Mouse (Mus musculus): ENCODE results near the gene Fhl2.
A peak's percentile ranks its signal among the peaks of the same experiment; 100 is the strongest.

The Fhl2 gene

DNA sequence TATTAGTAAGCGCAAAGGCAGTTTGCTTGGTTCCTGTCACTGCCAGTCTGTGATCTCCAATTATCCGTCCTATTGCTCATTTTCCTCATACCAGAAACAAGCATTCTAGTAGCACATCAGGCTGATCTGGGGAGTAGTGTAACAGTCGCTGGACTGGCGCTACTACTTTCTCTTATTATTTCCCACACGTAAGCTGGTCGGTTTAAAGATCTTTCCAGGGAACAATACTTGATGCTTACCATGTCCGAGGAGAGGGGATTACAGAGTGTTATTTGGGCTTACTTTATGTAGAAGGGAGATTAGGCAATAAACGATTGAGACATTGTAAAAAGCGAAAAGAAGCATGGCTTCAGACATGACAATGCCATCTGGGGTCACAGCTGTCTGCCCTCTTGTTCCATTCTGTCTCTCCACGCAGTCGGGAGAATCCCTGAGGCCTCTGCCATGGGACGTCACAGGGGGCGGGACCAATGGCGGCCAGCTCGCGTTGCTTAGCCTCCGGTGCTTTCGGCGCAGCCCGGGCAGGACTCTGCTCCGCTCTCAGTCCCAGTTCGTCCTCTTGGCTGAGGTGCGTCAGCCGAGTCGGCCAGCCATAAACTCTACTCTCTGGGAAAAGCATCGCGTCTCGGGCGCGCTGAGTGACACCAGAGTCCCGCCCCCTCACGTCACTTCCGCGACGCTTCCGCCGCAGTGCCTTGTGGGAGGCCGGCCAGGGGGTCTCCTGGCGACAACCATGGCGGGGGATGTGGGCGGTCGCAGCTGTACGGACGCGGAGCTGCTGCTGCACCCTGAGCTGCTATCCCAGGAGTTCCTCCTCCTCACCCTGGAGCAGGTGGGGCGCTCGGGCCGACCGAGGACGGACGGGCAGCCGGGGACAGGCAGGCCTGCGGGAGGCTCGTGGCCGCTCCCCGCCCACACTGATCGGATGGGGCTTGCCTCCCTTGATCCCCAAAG is 98.5 kb downstream of the Fhl2 start, which contains the start of the genes Tgfbrap1 and AI597479:
Gene Tgfbrap1, minus strand, starts transcription at position 607 of the 954 bp plus-strand sequence.
Gene AI597479, plus strand, starts transcription at position 680 of the 954 bp plus-strand sequence.
- DNase-seq = peak; percentile 95

GRCm38 (mm10) chr1:43094206-43094605 is 102.6 kb downstream of the Fhl2 start:
- no peak for DNase-seq

DNA sequence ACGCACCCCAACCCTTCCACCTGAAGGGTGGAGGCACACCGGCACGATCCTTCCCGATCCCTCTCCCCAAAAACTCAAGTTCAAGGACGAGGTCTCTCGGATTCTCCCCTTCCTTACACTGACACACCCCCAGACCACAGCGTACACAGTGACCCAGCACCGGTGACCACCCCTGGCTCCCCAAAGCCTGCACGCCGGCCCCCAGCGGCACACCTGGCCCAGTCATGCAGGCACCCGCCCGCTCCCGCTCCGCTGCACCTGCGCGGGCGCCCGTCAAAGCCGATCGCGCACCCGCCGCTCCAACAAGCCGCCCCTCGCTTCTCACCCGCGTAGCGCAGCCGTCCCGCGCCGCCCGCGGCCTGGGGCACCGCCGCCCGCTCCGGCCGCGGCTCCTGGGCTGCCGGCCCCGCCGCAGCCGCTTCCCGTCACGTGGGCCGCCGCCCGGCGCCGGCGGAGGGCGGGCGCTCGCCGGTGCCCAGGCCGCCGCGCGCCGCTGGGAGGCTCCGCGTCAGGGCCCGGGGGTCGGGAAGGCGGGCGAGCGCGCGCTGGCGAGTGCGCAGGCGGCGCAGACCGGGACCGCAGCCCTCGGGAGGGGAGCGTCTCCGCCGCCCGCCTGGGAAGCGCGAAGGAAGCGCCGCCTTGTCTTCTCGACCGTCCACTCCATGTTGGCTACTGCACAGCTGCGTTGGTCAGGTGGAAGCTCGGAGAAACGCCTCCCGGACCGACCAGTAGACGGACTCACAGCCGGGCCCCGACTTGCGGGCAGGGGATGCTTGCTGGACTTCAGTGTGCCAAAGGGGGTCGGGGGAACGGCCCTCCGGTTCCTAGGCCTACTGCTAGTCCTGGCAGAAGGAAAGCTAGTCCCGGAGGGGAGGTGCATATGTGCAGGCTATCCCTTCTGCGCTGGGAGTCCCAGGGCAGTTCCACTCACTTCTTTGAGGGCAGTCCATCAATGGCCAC is 104.4 kb downstream of the Fhl2 start:
- peak; percentile 60 for DNase-seq

GRCm38 (mm10) chr1:43091306-43092055 is 105.3 kb downstream of the Fhl2 start:
- DNase-seq = no peak

GRCm38 (mm10) chr1:43090418-43090817 is 106.4 kb downstream of the Fhl2 start:
- peak; percentile 16 for DNase-seq

DNA sequence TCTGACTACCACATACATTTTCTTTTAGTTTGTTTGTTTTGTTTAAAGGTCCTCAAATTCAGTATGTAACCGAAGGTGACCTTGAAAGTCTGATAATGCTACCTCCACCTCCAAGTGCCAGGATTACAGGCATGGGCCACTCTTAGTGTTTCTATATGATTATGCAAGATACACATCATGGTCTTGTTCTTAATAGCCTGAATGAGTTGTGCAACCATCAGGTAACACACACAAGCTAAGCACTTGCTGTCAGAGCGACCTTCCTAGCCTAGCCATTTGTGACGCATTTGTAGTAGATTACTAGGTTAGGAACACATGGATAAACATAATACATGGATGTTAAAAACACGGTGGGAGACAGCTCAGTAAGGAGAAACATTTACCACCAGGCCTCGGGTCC is 113.8 kb downstream of the Fhl2 start:
- no peak for DNase-seq

DNA sequence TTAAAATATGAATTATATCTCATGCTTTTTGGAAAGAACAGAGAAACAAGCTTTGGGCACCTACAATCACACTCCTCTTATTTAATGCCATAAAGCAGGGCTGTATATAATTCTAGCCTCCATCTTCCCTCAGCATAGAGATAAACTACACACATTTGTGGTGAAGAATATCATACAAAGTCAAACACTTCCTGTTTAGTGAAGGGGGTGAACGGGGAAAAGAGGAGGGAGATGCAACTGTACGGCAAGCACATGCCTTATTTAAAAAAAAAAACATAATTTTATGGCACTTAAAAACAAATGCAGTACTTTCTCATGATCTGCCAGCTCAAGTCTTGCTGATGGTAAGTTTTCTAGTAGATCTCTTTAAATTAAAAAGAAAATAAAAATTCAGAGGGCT is 118.7 kb downstream of the Fhl2 start:
- no peak for DNase-seq

- no peak for DNase-seq
Measured at GRCm38 (mm10) chr1:43074791-43075190, 122.0 kb downstream of the Fhl2 start.
